Mouse (Mus musculus) layer of hippocampus, adult 6 months (tissue): ENCODE results near the gene Klhdc3. TPM values are rescaled to one million over a fixed set of nuclear protein-coding genes. Genes with fewer than 3 reads are reported as not detected.

Experiments used
- long read RNA-seq, 2 experiments: library from polyadenylated mRNA; unstranded; transcript quantifications; one replicate each; pipeline ENCODE4 v2.0.0; 2019 to 2020
- polyA plus RNA-seq: library from polyadenylated mRNA; unstranded; fragments of <200 nt; fragmentation: Nextera tagmentation; gene quantifications from 2 replicates; pipeline ENCODE4 v1.2.3, GENCODE M21; 2021

The Klhdc3 gene
- polyA plus RNA-seq: 163 and 190 TPM in 2 replicates
- long read RNA-seq, experiment 1, transcript Klhdc3-202 (11 exons, 1,954 nt): minor isoform, 87 of 375 reads
- long read RNA-seq, experiment 1, transcript Klhdc3-201 (12 exons, 2,100 nt): major isoform, 244 of 375 reads
- long read RNA-seq, experiment 1, partial matches to known transcripts: 31 of 375 reads
- long read RNA-seq, experiment 1, other reads (novel, unspliced or antisense): 11 of 375 reads
- long read RNA-seq, experiment 2, transcript Klhdc3-202 (11 exons, 1,954 nt): minor isoform, 215 of 1,054 reads
- long read RNA-seq, experiment 2, transcript Klhdc3-201 (12 exons, 2,100 nt): major isoform, 757 of 1,054 reads
- long read RNA-seq, experiment 2, transcript Klhdc3-205 (12 exons, 1,854 nt): minor isoform, 5 of 1,054 reads
- long read RNA-seq, experiment 2, partial matches to known transcripts: 29 of 1,054 reads
- long read RNA-seq, experiment 2, other reads (novel, unspliced or antisense): 48 of 1,054 reads

DNA sequence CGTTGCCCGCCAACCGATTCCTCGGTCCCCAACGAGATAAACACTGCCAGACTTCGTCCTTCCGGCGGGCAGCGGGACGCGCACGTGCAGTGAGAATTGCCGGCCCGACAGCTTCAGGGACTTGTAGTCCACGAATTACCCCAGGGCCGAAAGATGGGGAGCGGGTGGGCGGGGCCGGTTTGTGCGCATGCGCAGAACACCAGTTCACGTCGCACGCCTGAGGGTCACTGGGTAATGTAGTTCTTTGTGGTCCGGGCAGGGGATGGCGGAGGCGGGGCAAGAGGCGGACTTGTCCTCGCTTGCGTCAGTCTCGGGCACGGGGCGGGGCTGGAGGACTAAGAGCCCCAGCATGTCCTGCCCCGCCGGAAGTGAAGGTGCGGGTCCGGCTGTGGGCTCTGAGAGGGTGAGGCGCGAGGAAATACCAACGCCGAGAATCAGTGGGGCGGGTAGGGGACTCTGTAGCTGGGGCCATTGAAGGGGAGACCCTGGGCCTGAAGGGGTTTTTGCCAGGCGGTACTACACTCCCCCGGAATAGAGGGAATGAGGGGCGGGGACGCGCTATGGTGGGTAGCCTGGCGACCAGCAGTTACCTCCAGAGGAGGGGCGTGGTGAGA lies at the start of gene Klhdc3:
Gene Klhdc3, minus strand, starts transcription at position 155 of the 614 bp plus-strand sequence.

GRCm38 (mm10) chr17:46728904-46729318 lies 48.2 kb upstream of the Klhdc3 start, which contains the start of gene Gnmt:
TSS of gene Gnmt (minus strand) at chr17:46729168.

GRCm38 (mm10) chr17:46710959-46711597 lies 30.4 kb upstream of the Klhdc3 start, which contains the start of gene Pex6:
TSS of gene Pex6 (plus strand) at chr17:46711463.

DNA sequence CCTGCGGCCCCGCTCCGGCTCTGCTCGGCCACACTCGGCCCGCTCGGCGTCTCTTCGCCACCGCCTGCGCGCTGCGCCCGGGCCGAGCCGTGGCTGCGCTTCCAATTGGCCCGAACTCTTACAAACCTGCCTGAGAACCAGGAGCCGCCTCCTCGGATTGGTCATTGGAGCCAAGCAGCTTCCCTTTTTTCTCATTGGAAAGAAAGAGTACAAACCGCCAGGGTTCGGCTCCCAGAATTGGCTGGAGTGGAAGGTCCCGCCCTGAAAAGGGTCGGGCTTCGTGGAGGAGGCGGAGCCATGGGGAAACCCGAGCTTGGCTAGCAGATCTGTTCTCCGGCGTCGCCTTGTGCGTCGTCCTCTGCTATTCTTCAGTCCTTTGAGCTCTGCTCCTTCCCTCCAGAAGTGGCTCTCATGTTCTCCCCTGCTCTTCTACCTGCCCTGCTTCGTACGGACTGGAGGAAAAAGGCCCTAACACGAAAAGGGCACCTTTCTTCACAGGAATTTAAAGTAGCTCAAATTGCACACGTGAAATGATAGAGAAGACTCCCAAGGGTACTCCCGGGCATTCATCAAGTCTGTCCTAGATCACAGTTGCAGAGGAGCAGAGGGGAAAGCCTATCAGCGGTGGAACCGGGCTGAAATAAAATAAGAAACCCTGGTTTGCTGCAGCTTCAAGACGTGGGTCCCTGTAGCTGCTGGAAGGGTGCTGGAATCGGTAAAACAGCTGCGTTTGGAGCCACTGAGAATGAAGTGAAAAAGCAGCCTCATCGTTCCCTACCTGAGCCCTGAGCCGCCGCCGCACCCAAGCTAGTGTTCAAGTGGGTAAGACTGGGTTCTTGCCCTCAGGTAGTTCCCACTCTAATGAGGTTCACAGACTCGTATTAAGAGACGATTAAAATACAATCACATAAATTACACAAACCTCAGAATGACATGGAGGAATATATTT lies 24.4 kb upstream of the Klhdc3 start, which contains the start of gene Ppp2r5d:
Gene Ppp2r5d, minus strand, starts transcription at position 225 of the 949 bp plus-strand sequence.

GRCm38 (mm10) chr17:46678416-46678815 lies 2.3 kb downstream of the Klhdc3 start, which contains the start of gene Mea1:
TSS of gene Mea1 (plus strand) at chr17:46678793.

DNA sequence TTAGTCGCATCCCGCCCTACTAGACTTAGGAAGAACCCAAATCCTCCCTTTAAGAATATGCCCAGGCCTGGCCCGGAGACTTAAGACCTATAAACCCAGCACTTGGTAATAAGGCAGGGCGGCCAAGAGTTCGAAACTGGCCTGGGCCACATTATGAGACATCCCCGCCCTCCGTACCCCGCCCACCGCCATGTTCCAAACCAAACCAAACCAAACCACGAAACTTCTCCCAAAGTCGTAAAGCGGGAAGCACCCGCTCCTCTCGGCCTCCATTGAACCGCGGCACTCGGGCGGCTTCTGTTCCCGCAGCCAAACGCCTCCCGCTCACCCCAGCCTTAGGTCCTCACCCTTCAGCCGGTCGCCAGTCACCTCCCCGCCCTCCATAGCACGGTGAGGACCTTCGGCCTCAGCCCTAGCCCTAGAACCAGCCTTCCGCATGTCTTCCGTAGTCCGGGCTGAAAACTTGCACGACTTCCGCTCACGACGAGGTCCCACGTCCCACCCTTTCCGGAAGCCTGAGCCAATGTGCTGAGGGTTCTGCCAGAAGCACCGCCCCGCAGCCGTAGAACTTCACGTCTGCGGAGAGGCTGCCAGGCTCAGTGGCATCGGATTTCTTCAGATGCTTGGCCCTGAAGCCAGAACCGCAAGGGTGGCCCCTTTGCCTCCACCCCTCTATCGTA lies 6.7 kb downstream of the Klhdc3 start, which contains the start of gene Rrp36:
Gene Rrp36, minus strand, starts transcription at position 503 of the 680 bp plus-strand sequence.

DNA sequence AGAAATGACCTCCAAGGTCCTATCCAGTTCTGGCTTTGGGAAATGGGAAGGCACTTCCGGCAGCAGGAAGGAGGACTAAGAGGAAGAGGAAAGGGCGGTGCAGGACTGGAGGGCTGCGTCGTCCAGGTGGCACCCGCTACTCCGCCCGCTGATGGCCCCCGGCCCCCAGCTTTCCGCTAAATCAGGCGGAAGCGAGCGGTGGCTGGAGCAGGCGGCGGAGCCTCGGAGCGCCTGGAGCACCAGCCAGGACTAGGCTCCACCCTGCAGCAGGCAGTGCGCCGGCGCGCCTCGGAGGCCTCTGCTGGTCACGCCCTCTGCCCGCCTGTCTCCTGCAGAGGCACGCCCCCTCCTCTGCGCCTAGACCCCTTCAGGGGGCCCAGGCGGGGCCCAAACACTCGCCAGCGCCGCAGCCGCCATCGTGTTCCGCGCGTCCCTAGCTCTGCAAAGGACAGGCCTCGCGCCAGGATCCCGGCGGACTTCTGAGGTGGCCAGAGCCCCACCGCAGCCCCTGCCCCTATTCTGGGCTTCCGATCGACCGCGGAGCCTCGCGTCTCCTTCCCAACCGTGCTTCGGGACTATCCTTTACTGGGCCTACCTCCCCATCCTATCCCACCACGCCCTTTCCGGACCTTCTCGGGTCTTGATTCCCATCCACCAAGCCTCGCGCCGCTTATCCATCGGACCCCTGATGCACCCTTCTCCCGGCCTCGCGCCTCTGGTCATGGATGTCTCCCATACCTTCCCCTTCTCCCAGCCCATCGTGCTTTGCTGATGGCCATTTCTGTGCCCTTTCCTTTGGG lies 30.3 kb downstream of the Klhdc3 start, which contains the start of gene Cul7:
Gene Cul7, plus strand, starts transcription at position 106 of the 800 bp plus-strand sequence.

DNA sequence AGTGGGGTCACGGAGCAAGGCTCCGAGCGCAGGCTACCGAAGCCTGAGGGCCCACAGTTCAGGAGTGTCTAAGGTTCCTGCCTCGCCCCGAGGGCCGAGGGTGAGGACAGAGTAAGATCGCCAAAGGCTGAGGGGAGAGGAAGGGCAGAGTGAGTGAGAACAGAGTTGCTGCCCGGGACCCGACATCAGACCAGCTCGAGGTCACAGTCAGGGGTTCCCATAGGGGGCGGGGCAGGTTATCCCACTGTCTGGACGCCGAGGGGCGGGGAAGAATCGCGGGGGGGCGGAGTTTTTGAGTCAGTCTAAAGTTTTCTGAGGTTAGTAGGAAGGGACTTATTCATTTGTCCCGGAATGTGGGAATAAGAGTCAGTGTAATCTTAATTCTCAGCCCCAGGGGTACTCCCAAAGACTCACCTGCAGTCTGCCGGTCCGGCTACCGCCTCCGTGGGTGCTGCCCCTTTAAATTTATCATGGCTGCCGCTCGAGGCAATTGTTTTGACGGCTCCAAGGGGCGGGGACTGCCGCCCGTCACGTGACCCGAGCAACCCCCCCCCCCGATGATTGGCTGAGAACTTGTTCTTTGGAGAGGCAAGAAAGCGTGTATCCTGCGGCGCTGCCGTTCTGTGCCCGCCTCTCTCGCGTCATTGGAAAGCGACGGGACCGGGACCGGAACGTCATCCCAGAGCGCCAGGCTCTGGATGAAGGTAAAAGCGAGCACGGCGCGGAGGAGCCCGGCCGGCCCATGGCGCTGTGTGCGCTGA lies 35.0 kb downstream of the Klhdc3 start, which contains the start of the genes Klc4 and Mrpl2:
Gene Klc4, minus strand, starts transcription at position 462 of the 761 bp plus-strand sequence.
Gene Mrpl2, plus strand, starts transcription at position 669 of the 761 bp plus-strand sequence.

DNA sequence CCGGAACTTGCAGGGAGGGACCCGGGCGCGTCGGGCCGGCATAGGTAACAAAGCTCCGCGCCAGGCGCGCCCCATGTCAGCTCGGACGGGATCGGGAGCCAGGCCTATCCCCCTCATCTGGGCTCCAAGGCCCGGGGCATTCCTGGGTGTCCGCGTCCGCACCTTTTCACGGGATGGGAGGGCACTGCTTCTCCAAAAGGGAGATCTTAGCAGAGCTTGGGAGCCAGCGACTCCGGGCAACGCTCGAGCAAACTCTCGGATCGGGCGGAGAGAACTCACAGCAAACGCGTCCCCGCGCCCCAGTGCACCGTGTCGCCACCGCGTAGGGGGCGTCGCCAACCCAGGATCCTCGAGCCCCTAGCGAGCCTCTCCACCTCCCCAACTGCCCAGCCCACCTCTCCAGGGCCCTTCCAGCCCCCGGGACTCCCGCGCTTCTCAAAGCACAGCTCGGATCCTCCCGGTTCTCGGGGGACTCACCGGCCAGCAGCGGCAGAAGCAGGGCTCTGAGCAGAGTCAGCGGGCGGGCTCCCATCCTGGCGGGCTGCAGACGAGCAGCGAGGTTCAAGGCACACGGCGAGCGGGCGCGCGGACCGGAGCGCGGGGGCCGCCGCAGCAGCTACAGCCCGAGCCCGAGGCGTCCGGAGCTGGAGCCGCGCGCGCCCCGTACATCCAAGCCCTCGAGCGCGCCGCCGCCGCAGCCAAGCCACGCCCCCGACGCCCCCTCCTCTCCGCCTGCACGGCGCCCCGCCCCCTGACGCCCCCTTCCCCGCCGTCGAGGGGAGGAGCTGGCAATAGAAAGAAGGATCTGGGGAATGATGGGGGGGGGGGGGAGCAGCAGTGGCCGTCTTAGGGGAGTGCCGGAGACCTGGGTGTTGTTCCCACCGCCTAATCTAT lies 51.7 kb downstream of the Klhdc3 start, which contains the start of gene Ptk7:
Gene Ptk7, minus strand, starts transcription at position 714 of the 894 bp plus-strand sequence.

Other genes starting within 250 kb of the Klhdc3 start
- 0.26 TPM in 1 of 2 replicates, not detected in the other for gene Slc22a7, start 242.5 kb downstream of the Klhdc3 start, polyA plus RNA-seq
- 4.3 and 5.1 TPM in 2 replicates for gene Ttbk1, start 193.2 kb downstream of the Klhdc3 start, polyA plus RNA-seq
- gene Dnph1, start 184.2 kb downstream of the Klhdc3 start, polyA plus RNA-seq: 11.5 and 12.2 TPM in 2 replicates
- gene Cul9, start 134.5 kb downstream of the Klhdc3 start, polyA plus RNA-seq: 22.6 and 27.2 TPM in 2 replicates
- gene Srf, start 124.7 kb downstream of the Klhdc3 start, polyA plus RNA-seq: 2.3 and 3.8 TPM in 2 replicates
- gene Ptk7, start 51.4 kb downstream of the Klhdc3 start, polyA plus RNA-seq: 1.2 and 1.3 TPM in 2 replicates
- 10.7 and 11.1 TPM in 2 replicates for gene Klc4, start 34.9 kb downstream of the Klhdc3 start, polyA plus RNA-seq
- 103 and 112 TPM in 2 replicates for gene Mrpl2, start 34.7 kb downstream of the Klhdc3 start, polyA plus RNA-seq
- 4.0 and 4.1 TPM in 2 replicates for gene Cul7, start 30.6 kb downstream of the Klhdc3 start, polyA plus RNA-seq
- 20.0 and 20.9 TPM in 2 replicates for gene Rrp36, start 6.6 kb downstream of the Klhdc3 start, polyA plus RNA-seq
- 233 and 236 TPM in 2 replicates for gene Mea1, start 2.1 kb downstream of the Klhdc3 start, polyA plus RNA-seq
- gene Ppp2r5d, start 24.2 kb upstream of the Klhdc3 start, polyA plus RNA-seq: 46.1 and 49.2 TPM in 2 replicates
- 9.6 and 12.9 TPM in 2 replicates for gene Pex6, start 30.5 kb upstream of the Klhdc3 start, polyA plus RNA-seq
- 0.41 and 2.7 TPM in 2 replicates for gene Gnmt, start 48.3 kb upstream of the Klhdc3 start, polyA plus RNA-seq
- 95.5 and 101 TPM in 2 replicates for gene Cnpy3, start 71.3 kb upstream of the Klhdc3 start, polyA plus RNA-seq
- gene Ptcra, start 82.8 kb upstream of the Klhdc3 start, polyA plus RNA-seq: 0.51 and 0.64 TPM in 2 replicates
- gene 2310039H08Rik, start 91.7 kb upstream of the Klhdc3 start, polyA plus RNA-seq: 22.2 and 31.2 TPM in 2 replicates
- 34.1 and 40.3 TPM in 2 replicates for gene Rpl7l1, start 101.8 kb upstream of the Klhdc3 start, polyA plus RNA-seq
- gene Bicral, start 177.6 kb upstream of the Klhdc3 start, polyA plus RNA-seq: 8.0 and 8.3 TPM in 2 replicates
- gene Tbcc, start 209.8 kb upstream of the Klhdc3 start, polyA plus RNA-seq: 89.9 and 101 TPM in 2 replicates
- 0.06 TPM in 1 of 2 replicates, not detected in the other for gene Prph2, start 229.5 kb upstream of the Klhdc3 start, polyA plus RNA-seq